Mouse (Mus musculus): ENCODE measurements around the gene Stk32c. TPM values are rescaled to one million over a fixed set of nuclear protein-coding genes. Genes with fewer than 3 reads are reported as not detected.

Gene Stk32c
- polyA plus RNA-seq, 1 experiment from 2014 or later = 0.13 TPM

- in situ Hi-C loops (cut with MboI; ENCODE audit: low pct_unique_long_range_greater_than_20kb) = no loop called here
- DNase-seq (ENCODE audit: low read depth, low spot score) (no peak), ATAC-seq (peak; percentile 9)
- no peaks in the 10 kb centered on the region for H3K27me3 ChIP-seq
- ChIA-PET CTCF (interaction anchor here (1.3 kb wide), 1 partner anchor 15 kb away, joined by 3 read pairs; no protein-coding TSS in a partner anchor), POLR2A (interaction anchor here (0.6 to 1.6 kb wide), 4 partner anchors 11 to 221 kb away, joined by 3 to 11 read pairs (median 4); no protein-coding TSS in a partner anchor)
- no peak for TF ChIP-seq CTCF (IDR thresholded peaks at IDR 0.05)
Observed at GRCm38 (mm10) chr7:139248615-139249405, 35.7 kb upstream of the Stk32c start.

- CTCF ChIA-PET = interaction anchor here (1.3 kb wide), 1 partner anchor 14 kb away, joined by 3 read pairs; no protein-coding TSS in a partner anchor
- DNase-seq (ENCODE audit: low read depth, low spot score) = no peak
- H3K27me3 ChIP-seq = no peaks in the 10 kb centered on the region
- in situ Hi-C loops (cut with MboI; ENCODE audit: low pct_unique_long_range_greater_than_20kb) = no loop called here
- no peak for TF ChIP-seq CTCF (IDR thresholded peaks at IDR 0.05)
- POLR2A ChIA-PET = interaction anchor here (0.6 to 1.6 kb wide), 4 partner anchors 12 to 222 kb away, joined by 3 to 11 read pairs (median 4); no protein-coding TSS in a partner anchor
- ATAC-seq = peak; percentile 72
Observed at GRCm38 (mm10) chr7:139247881-139248614, 34.9 kb upstream of the Stk32c start, which contains the start of gene Pwwp2b. Pwwp2b (plus strand) TSS chr7:139248482.

- POLR2A ChIA-PET = interaction anchor here (0.7 to 1.2 kb wide), 2 partner anchors 18 to 23 kb away, joined by 3 to 4 read pairs; no protein-coding TSS in a partner anchor
- in situ Hi-C loops (cut with MboI; ENCODE audit: low pct_unique_long_range_greater_than_20kb) = no loop called here
- H3K27me3 ChIP-seq = no peaks in the 10 kb centered on the region
- CTCF ChIA-PET = interaction anchor here (1.0 to 1.4 kb wide), 4 partner anchors 14 to 52 kb away, joined by 3 to 4 read pairs (median 3); no protein-coding TSS in a partner anchor
- ATAC-seq (no peak), DNase-seq (ENCODE audit: low read depth, low spot score) (no peak)
- TF ChIP-seq CTCF (IDR thresholded peaks at IDR 0.05) = no peak
Observed at GRCm38 (mm10) chr7:139246931-139247880, 34.1 kb upstream of the Stk32c start.

- TF ChIP-seq CTCF (IDR thresholded peaks at IDR 0.05) = no peak
- in situ Hi-C loops (cut with MboI; ENCODE audit: low pct_unique_long_range_greater_than_20kb) = no loop called here
- ChIA-PET POLR2A (interaction anchor here (1.2 kb wide), 1 partner anchor 22 kb away, joined by 3 read pairs; no protein-coding TSS in a partner anchor), CTCF (interaction anchor here (1.3 to 1.4 kb wide), 2 partner anchors 24 to 53 kb away, joined by 3 to 4 read pairs; no protein-coding TSS in a partner anchor)
- no peaks in the 10 kb centered on the region for H3K27me3 ChIP-seq
- ATAC-seq (peak; percentile 12), DNase-seq (ENCODE audit: low read depth, low spot score) (no peak)
Observed at GRCm38 (mm10) chr7:139246086-139246485, 33.0 kb upstream of the Stk32c start.

- CTCF ChIA-PET = interaction anchor here (0.7 kb wide), 1 partner anchor 64 kb away, joined by 3 read pairs; no protein-coding TSS in a partner anchor
- ATAC-seq = no peak
- in situ Hi-C loops (cut with MboI; ENCODE audit: low pct_unique_long_range_greater_than_20kb) = no loop called here
Observed at GRCm38 (mm10) chr7:139239432-139239831, 26.3 kb upstream of the Stk32c start.

GRCm38 (mm10) chr7:139235651-139236358 lies 22.7 kb upstream of the Stk32c start:
- ATAC-seq (no peak), DNase-seq (ENCODE audit: low read depth, low spot score) (no peak)
- in situ Hi-C loops (cut with MboI; ENCODE audit: low pct_unique_long_range_greater_than_20kb) = no loop called here
- no peaks in the 10 kb centered on the region for H3K27me3 ChIP-seq
- TF ChIP-seq CTCF (IDR thresholded peaks at IDR 0.05) = no peak
- POLR2A ChIA-PET = interaction anchor here (0.7 to 0.8 kb wide), 2 partner anchors 246 to 280 kb away, joined by 3 to 7 read pairs; no protein-coding TSS in a partner anchor
- CTCF ChIA-PET = interaction anchor here (1.1 to 4.9 kb wide), 3 partner anchors 16 to 237 kb away, joined by 4 to 53 read pairs (median 16); no protein-coding TSS in a partner anchor

More at GRCm38 (mm10) chr7:139239432-139239831, 26.3 kb upstream of the Stk32c start:
- H3K27me3 ChIP-seq = no peaks in the 10 kb centered on the region
- DNase-seq (ENCODE audit: low read depth, low spot score) = no peak
- no peak for TF ChIP-seq CTCF (IDR thresholded peaks at IDR 0.05)
- POLR2A ChIA-PET = interaction anchor here (1.1 kb wide), 1 partner anchor 24 kb away, joined by 3 read pairs; no protein-coding TSS in a partner anchor

- in situ Hi-C loops (cut with MboI; ENCODE audit: low pct_unique_long_range_greater_than_20kb) = loop anchor here (5.0 kb wide), 3 partner anchors 63 to 243 kb away; no protein-coding TSS in a partner anchor
- H3K27me3 ChIP-seq = no peaks in the 10 kb centered on the region
- CTCF ChIA-PET = interaction anchor here (0.8 to 4.9 kb wide), 10 partner anchors 9 to 238 kb away, joined by 3 to 53 read pairs (median 6); no protein-coding TSS in a partner anchor
- peak; percentile 61 for ATAC-seq
- TF ChIP-seq CTCF (IDR thresholded peaks at IDR 0.05) = no peak
- POLR2A ChIA-PET = interaction anchor here (0.6 to 1.4 kb wide), 4 partner anchors 9 to 64 kb away, joined by 3 to 4 read pairs (median 3); no protein-coding TSS in a partner anchor
- no peak for DNase-seq (ENCODE audit: low read depth, low spot score)
Observed at GRCm38 (mm10) chr7:139234426-139235188, 21.5 kb upstream of the Stk32c start.

- CTCF ChIA-PET = interaction anchor here (0.8 to 4.9 kb wide), 13 partner anchors 9 to 239 kb away, joined by 3 to 53 read pairs (median 5); partner anchors contain the start of gene Pwwp2b
- peak; percentile 94 for ATAC-seq
- peak; percentile 99 for TF ChIP-seq CTCF (IDR thresholded peaks at IDR 0.05)
- H3K27me3 ChIP-seq = no peaks in the 10 kb centered on the region
- POLR2A ChIA-PET = interaction anchor here (1.4 kb wide), 1 partner anchor 64 kb away, joined by 3 read pairs; no protein-coding TSS in a partner anchor
- in situ Hi-C loops (cut with MboI; ENCODE audit: low pct_unique_long_range_greater_than_20kb) = loop anchor here (5.0 kb wide), 3 partner anchors 64 to 244 kb away; no protein-coding TSS in a partner anchor
- DNase-seq (ENCODE audit: low read depth, low spot score) = no peak
Observed at GRCm38 (mm10) chr7:139233714-139234113, 20.6 kb upstream of the Stk32c start.
